Mouse (Mus musculus) spleen, adult 2 months (tissue): ENCODE measurements around the gene Gpr156.

Experiments used
- CTCF ChIP-seq: fragments of 200-500 bp; IDR thresholded peaks from 2 replicates; pipeline ENCODE4 v1.5.1; 2011; ENCODE audit warnings: mild to moderate bottlenecking, inconsistent platforms; ENCODE audit not compliant: insufficient read depth, insufficient read length, insufficient replicate concordance; ENCODE audit errors: extremely low read depth
- POLR2A ChIP-seq: fragments of 200-500 bp; IDR thresholded peaks from 2 replicates; pipeline ENCODE4 v1.6.1; 2011; ENCODE audit warnings: low read depth, low read length, inconsistent platforms

DNA sequence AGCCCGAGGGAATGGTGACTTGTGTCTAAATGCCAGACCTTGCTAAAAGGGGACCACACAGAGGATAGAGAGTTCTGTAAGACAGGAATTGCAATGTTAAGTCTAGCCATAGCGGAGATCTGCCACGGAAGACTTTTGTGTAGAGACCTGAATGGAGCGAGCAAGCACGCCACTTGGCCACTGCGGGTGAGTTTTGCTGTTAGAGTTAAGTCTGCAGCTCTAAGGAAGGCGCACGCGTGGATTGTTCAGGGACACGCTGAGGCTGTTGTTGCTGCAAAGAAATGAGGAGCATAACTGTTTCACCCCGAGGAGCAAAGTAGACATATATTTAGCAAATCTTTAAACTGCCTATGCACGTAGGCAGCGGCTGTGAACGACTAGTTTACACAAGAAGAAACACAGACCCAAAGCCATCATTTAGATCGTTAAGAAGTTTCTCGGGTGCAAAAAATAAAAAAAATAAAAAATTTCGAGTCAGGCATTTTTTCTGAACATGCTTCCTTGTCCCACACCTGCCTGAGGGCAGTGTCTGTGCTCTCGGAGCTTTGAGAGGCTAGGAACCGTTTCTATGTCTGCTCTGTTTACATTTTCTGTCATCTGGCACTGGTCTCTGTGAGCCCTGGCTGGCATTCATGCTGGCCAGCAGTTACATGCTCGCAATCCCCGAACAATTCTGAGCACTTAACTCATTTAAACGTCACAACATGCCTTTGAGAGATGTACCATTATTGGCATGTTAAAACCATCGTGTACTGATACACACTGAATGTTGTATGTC is 131.7 kb downstream of the Gpr156 start:
- TF ChIP-seq CTCF, result no peak
- no peak for TF ChIP-seq POLR2A
